Mouse (Mus musculus) kidney, adult 18-20 months (tissue): ENCODE data around the gene Clec4a4.
"Not testable (repeated sequence)": the region's sequence is repeated elsewhere in the genome, so short reads cannot be mapped to it uniquely, and the experiment has no call there.

ENCODE experiments used
- DNase-seq: peaks from one replicate; pipeline ENCODE4 v3.0.0; 2021

Gene Clec4a4

DNA sequence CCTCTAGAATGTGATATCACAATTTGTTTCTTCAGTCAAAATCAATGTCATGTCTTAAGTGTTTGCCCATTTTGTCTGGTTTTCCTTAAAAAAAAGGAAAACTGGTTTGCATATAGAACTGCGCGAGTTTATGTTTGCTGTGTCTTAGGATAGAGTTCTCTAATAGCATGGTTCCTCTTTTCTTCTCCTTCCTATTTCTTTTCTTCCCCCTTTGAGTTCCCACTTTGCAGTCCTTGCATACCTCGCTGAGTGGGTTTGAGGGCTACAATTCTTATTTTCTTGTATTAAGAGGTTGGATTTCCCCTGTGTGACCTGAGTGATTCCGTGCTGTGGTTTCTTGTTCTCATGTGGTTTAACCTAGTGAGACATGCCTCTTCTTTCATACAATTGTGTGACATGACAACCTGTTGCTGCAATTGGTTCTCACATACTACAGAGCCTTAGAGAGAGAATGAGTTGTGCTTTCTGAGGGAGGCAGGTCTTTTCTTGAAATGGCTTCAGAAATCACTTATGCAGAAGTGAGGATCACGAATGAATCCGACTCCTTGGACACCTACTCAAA, at the start of gene Clec4a4:
Clec4a4 (plus strand) TSS at position 492 of the 562 bp plus-strand sequence.
- no peak for DNase-seq

DNA sequence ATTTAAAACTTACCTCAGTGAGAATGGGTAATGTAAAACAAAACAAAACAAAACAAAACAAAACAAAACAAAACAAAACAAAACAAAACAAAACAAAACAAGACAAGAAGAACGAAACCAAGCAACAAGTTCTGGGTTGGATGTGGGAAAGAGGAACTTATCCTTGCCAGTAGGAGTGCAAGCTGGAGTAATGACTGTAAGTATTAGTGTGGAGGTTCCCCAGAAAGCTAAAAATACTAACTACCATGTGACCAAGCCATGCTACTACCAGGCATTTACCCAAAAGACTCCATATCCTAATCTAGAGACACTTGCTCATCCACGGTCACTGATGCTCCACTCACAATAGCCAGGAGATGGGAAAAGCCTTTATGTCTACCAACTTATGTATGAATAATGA, 43.4 kb upstream of the Clec4a4 start:
- no peak for DNase-seq

DNA sequence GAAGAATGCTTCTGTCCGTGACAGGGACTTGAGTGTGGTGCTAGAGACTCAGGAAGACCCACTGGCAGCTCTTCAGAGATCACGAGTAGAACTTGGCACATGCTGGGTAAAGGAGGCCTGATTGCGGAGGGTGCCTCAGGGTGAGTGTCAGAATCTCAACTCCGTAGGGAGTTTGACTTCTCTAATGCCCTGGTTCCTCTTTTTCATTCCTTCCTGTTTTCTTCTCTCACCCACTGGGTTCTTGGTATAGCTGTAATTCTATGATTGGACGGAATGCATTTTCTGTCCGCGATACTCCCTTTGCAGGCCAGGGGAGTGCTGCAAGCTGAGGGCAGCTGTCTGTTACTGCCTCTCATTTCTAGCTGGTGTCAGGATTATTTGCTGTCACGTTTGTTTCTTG, 37.8 kb upstream of the Clec4a4 start, which contains the start of gene Clec4a3:
Clec4a3 (plus strand) TSS at position 115 of the 400 bp plus-strand sequence.
- no peak for DNase-seq

DNA sequence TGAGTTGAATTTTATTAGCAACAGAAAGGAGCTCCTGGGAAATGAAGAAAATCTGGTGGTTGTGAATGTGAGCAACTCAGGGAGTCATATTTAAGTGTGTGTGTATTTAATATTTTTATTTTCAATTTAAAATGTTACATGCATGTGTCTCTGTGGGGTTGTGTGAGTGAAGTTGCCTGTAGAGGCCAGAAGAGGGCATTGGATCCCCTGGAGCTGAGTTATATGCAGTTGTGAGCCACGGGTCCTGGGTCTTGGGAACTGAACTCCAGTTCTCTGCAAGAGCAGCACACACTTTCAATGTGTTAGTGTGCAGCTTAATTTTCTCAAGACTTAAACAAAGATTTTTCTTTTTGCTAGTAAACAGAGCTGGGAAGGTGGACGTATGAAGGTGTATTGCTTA, 25.6 kb upstream of the Clec4a4 start:
- DNase-seq: no peak

DNA sequence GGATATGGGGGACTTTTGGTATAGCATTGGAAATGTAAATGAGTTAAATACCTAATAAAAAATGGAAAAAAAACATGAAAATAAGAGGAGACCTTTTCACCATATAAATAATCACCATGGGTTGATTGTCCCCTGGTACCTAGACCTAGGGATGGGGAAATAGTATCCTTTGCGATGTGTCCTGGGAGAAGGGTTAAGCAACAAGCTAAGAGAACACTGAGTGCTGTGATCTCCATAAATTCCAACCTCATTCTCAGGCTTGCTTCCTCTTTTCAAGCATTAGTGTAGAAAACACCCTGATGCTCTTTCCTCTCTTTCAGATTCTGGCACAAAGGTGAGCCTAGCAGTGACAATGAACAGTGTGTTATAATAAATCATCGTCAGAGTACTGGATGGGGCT, 21.1 kb upstream of the Clec4a4 start:
- DNase-seq: no peak

DNA sequence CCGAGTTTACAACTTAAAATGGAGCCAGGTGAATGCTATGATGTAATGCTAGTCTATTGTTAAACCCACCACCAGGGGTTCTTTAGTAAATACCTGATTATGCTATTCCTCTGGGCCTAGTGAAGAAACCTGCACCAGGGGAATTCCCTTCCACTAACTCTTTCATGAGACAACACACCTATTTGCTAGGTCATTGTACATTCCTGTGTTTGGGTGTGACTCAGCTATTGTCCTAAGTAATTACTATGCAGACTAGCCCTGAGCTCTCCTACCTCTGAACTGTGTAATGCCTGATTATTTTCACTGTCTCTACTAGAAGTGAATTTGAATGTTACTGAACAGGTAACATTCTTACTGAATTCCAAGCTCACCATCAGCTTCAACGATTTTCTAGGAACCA, 14.5 kb downstream of the Clec4a4 start:
- DNase-seq: not testable (repeated sequence)

DNA sequence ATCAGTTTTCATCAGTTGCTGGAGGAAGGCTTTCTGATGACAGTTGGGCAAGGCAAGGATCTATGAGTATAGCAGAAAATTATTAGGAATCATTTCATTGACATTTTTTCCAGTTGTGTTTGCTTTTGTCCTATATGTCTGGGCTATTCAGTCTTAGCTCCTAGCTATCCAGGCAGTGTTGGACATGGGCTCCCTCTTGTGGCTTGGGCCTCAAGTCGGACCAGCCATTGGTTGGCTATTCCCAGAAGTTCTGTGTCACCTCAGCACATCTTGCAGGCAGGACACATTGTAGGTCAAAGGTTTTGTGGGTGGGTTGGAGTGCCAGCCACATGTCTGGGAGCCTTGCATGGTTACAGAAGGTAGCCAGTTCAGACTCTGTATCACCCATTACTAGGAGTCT, 15.4 kb downstream of the Clec4a4 start:
- no peak for DNase-seq

DNA sequence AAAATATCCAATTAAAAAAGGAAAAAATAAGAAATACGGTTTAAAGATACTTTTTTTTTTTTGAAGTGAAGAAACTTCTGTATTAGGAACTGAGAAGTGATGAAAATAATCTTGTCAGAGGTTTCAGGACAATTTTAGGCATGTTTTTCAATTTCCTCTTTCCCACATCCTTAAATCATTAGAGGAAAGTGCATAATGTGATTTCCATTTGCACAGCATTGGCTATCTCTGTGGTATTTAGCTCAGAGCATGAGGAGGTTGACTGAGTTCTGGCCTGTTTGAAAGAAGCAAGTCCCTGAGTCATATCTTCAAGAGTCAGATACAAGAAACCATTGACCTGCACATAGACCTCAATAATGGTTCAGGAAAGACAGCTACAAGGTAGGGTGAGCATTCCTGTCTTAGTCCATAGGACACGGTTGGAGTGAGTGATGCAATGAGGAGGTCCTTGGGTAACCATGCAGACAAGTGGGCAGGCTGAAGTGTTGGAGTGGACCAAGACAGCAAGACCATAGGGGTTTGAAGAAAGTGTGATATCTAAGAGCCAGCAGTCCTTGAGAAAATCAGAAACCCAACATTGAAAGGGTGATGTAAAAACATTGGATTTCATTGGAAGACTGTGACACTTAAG, 59.7 kb downstream of the Clec4a4 start, which contains the start of gene Clec4b1:
Clec4b1 (plus strand) TSS at position 221 of the 631 bp plus-strand sequence.
- DNase-seq: no peak
